Mouse (Mus musculus) adrenal gland, adult 2 months (tissue): ENCODE data around the gene Rhoa. TPM values are rescaled to one million over a fixed set of nuclear protein-coding genes. Genes with fewer than 3 reads are reported as not detected.

ENCODE experiments used
- DNase-seq: peaks from one replicate; pipeline ENCODE4 v3.0.0; 2021
- long read RNA-seq: library from polyadenylated mRNA; stranded (forward); transcript quantifications from one replicate; pipeline ENCODE4 v2.0.0, GENCODE M21; 2021
- polyA plus RNA-seq: library from polyadenylated mRNA; depleted of rRNA; stranded (reverse); fragments of >200 nt; gene quantifications from 2 replicates; pipeline ENCODE4 v1.2.3, GENCODE M21; 2012; rRNA removed
- total RNA-seq, 2 experiments: library from RNA; stranded (reverse); gene quantifications; 2 replicates each; pipeline ENCODE4 v1.2.3; 2021

The Rhoa gene
- total RNA-seq, result 100 to 1,000 TPM; 355 to 363 TPM
- polyA plus RNA-seq, result 169 and 187 TPM in 2 replicates
- long read RNA-seq, transcript Rhoa-205 (6 exons, 852 nt), result minor isoform, 12 of 297 reads
- long read RNA-seq, transcript Rhoa-201 (6 exons, 2,197 nt), result major isoform, 259 of 297 reads
- long read RNA-seq, partial matches to known transcripts, result 6 of 297 reads
- long read RNA-seq, other reads (novel, unspliced or antisense), result 17 of 297 reads

DNA sequence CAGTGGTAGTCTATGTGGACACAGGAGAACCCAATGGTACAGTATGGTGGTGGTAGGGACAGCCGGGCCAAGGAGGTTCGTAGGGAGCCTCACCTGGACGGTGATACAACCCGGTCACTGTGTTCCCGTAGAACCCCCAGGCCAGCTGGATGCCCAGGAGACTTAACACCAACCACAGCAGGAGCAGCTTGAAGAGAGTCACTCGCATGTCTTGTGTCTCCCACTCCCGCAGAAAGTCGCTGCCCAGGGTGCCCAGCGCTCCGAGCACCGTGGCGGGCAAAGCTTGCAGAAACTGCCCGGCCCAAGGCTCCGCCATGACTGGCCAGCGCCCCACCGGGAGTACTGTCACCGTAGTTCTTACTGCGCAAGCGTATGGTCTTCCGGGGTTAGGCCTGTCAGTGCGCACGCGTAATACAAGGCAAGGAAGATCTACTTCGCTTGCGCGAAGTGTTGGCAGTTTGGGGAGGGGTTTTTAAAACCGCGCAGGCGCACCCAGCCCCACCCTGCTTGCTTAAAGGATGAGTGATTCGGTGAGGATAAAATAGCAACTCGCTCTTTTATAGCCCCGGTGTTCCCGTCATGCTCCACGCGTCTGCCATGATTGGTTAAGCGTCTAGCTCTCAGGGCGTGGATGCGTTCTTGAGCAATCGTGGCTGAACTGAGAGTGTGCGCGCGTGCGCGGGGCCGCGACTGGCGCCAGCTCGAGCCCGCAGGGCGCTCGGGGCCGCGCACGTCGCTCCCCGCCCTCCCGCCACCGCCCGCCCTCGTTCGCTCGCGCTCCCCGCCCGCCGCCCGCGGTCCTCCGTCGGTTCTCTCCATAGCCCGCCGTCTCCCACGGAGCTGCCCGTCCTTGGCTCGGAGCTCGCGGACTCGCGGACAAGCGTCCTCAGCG lies at the start of gene Rhoa, which contains the start of gene Tcta:
Gene Rhoa, plus strand, starts transcription at position 501 of the 892 bp plus-strand sequence.
Gene Tcta, minus strand, starts transcription at position 532 of the 892 bp plus-strand sequence.
- peak; percentile 99 for DNase-seq

DNA sequence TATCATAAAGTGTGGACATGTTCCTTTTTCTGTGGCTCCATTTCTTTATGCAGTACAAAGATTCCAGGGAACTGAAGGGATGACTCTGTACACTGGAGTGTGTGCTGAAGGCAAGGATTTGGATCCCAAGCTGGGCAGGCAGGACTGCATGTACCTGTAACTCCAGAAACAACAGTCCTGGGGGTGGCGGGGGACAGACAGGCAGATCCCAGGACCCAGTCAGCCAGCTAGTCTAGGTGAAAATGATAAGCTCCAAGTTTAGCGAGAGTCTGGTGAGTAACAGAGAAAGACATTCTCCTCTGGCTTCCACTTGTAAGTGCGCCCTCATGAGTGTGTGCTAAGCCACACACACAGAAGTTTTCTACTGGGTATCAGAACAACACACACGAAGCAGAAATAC lies 45.4 kb upstream of the Rhoa start:
- DNase-seq, result no peak

DNA sequence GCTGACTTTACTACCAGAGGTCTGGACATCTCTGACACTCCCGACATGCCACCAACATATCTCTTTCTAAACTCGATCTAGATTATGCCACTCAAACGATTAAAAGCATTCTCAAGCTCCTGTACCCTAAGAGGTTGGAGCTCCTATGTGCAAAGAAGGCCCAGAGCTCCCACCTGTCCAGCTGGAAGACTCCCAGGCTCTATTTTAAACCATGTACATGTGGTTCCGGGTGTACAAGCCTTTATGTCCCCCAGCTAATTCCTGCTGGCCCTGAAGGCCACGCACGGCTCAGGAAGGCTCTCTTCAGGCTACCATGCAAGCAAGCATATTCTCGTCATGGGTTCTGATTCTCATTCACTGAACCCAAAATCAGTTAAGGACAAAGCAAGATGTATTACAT lies 44.1 kb upstream of the Rhoa start:
- no peak for DNase-seq

DNA sequence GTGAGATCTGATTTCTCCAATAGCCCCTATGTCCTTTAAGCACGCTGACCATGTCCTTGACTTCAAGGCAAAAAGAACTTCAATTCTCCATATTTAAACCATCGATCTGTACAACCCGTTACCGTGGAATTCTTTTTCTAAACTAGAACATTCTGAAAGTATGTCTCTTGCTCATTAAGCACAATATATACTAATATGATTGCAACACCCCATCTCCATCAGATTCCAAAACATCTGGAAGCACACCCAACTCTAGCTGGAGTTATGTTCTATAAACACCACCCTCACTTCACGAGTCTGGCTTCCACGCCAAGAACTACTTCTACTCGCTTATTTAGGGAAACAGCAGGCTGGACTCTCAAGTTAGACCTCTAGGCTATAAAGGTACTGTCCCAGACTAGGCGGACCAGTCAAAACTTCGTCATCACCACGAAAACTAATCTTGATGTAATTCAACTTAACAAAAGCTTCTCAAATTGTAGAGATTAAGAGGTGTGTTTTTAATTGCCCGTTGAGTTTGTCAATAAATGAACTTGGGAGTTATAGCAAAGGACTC lies 43.4 kb upstream of the Rhoa start:
- DNase-seq, result no peak

DNA sequence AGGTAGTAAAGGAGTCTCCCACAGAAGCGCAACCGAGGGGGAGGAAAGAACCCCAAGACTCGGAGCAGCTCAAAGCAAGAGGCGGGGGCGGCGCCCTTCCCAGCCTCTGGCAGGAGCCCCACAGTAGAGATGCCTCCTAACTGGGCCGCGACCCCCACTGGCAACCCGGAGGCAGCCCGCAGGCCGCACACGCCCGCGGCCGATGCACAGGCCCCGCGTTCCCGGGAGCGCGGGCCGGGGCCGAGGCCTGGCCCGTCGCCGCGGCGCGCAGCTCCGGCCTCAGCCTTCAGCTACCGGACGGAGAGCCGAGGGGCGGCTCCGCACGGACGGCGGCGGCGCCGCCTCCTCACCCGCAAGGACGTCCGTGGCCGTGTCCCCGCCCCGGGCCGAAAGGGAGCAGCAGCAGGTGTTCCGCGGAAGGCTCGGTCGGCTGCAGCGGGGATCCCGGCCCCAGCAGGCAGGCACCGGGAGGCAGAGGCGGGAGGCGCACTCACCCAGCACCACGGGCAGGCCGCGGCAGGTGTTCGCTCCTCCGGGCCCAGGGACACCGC lies 42.7 kb upstream of the Rhoa start:
- DNase-seq, result no peak

DNA sequence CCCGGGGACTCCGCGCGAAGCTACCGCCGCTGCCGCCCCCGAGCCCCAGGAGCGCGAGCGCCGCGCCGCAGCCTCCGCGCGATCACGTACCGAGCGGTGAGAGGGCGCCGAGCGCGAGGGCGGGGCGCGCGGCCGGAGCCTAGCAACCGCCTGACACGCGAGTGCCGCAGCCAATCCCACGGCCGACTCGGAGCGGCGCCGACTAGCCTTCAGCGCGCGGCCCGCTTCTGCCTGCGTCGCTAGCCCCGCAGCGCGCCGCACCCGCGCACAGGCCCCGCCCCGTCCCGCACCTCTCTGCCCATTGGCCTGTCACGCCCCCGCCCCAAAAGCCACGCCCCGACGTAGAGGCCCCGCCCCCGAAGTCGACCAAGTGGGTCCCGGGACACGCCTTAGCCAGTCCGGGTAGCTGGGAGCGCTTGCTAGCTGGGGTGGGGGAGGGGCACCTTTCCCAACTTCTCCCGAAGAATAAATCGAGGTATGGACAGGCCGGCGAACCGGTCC lies 42.2 kb upstream of the Rhoa start, which contains the start of gene Dag1:
Gene Dag1, minus strand, starts transcription at position 269 of the 501 bp plus-strand sequence.
- peak; percentile 100 for DNase-seq

DNA sequence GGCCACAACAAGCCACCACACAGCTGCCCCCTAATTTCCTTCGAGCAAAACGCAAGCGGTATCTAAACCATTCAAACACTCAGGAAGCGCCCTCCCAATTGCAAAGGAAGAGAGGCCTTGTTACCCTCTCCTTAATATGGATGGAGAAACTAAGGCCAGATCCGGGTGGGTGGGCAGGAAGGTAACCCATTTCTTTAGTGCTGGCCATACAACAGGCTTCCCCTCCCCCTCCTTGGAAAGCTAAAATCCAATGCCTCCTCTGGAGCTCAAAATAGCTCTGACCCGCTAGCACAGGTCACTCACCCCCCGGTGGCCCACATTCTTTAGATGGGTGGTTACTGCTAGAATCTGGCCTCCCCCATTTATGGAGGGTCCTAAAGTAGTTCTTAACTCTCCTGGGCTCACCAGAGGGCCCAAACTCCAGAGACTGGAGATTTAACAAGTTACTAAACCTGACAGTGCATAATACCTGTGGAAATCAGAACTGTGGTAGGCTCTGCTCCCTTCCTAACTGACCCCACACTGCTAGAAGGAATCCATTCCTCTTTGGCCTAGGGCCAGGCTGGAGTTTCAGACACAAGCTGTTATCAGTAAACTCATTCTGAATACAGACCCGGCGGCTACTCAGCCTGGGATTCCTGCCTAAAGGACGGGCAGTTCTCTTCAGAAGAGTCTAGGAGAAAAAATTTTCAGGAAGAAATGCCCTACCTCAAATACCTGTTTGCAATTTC lies 41.6 kb upstream of the Rhoa start:
- peak; percentile 62 for DNase-seq

DNA sequence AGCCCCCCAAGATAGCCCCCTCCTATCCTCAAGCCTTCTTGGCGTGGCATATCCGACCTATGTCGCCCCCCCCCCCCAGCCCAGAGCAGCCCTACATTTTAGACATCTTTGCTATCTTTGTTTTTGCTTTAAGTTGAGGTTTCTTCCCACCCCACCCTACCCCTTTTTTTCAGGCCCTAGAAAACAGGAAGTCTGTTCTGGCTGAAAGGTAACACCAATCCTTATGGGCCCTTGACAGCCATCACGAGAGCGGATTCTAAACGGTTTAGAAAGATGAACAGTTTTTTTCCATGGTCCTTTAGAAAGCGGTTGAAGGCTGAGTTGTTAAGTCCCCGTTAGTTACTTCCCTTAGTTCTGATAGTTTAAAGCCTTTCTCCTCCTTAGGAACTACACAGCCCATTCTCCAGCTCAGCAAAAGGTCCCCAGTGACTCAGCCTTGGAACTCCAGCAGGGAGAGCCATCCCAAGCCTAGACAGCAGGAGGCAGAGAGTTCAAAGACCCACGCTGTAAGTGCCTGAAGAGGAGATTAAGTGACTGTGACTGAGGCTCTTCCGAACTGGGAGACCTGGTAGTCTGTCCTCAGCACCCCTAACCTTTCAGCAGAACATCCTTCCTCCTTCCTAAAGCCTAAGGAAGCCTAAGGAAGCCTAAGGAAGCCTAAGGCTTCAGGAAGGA lies 39.5 kb upstream of the Rhoa start:
- DNase-seq, result no peak

DNA sequence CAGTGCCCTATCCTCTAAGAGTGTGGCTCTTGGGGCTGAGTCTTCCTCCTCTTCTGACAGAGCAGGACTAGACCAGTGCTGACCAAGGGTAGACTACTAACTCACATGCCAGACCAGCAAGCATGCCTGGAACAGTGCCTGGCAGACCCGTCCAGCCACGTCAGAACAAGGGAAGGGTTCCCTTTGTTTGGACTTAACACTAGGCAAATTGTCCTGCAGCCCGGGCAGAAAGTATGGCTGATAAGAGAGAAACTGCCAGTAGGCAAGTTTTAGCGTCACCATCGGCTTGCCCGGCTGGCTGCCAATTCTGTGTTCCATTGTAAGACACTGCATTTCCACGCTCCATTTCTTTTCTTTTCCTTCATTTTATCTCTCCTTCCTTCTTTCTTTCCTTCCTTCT lies 38.2 kb upstream of the Rhoa start:
- no peak for DNase-seq

DNA sequence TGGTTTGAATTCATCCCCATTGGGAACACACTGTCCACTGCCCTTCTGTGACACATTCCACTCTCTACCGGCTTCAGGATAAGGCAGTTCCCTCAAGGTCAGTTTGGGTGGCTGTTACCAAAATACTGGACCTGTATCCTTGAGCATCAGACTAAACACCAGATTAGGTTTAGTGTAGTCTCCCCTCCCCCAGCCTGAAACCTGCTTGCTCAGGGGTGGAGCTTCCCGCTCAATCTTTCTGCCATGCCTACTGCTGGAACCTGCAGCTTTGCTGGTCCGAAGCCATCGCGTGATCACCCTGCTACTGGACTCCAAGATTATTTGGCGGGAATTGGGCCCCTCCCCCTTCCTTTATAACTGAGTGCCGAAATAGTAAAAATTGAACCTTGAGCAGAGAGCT lies 37.2 kb upstream of the Rhoa start:
- DNase-seq, result peak; percentile 48

DNA sequence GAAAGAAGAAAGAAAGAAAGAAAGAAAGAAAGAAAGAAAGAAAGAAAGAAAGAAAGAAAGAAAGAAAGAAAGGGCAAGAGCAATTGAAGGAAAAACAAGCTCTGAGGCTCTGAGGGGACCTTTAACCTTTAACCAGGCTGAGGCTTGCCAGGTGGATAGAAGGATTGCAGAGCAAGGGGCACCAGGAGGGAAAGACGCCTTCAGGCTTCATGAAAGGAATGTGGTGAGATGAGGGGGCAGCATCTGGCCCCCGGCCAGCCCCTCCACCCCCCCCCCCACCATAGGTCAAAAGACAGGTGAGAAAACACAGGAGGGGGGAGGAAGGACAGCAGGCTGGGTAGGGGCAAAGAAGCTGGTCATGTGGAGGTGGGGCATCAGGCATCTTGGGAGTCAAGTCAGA lies 34.0 kb upstream of the Rhoa start:
- DNase-seq, result no peak

DNA sequence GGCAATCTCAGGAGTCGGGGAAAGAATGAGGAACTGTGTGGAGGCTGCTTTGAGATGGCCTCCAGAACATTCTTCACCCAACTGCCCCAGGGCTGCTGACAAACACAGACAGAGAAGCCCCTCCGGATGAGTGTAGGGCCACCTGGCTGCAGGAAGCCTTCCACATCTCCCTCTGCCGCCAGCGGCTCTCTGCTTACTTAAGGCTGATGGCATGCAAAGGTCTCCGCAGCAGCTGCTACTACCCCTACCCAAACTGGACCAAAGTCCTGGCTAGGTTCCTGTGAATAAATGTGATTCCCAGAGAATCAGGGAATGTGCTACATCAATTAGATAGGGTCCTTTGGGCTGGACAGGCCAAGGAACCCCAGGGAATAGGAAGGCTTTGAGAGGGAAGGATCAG lies 33.2 kb upstream of the Rhoa start:
- no peak for DNase-seq

DNA sequence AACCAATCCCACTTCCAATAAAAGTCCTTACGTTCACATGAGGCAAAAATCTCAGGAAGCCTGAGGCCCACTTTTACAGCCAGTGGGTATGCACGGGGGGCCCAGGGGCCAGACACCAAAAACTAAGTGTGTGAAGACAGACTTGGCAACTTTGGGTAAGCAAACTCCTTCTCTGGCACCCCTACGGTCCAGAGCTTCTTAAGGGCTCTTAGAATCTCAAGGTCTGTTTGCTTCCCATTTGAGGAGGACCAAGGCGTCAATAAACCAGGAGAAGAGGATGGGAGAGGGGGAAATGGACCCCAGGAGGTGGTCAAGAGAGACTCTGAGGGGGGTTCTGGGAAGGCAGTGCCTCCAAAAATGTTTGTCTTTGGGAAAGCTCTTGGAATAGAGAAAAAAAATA lies 32.4 kb upstream of the Rhoa start:
- no peak for DNase-seq

DNA sequence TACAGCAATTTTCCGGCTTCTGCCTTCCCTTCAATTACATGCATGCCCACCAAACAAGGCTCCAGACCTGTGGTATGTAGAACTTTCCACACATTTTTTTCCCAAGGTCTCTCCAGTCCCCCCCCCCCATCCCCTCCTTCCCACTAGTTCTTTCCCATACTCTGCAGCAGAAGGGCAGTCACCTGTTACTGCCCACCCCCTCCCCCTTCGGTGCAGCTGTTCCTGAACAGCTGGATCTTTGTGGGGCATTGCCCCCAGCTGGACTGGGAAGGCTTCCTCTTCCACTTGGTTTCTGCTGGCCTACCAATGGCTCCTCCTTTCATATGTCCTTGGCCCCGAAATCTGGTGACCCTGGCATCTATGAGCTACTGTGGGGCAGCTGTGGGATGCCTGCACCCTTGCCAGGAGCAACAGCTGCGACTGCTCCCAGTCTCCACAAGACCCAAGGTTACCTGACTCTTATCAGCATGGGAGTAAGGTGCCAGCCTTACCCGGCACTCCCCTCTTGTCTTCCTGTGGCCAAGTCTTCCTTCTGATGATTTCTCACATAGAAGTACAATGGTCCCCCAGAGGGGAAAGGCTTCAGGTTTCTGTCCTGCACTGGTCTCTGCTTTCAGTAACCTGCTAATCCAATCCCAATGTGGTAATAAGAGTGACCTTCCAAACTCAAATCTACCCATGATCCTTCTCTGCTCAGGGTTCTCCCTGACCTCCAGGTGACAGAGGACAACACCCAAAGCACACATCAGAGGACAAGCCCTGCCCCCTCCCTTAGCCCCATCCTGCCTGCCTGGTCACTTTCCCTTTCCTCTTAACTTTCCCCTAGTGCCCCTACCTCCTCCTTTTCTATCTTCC lies 31.2 kb upstream of the Rhoa start:
- DNase-seq, result peak; percentile 85

DNA sequence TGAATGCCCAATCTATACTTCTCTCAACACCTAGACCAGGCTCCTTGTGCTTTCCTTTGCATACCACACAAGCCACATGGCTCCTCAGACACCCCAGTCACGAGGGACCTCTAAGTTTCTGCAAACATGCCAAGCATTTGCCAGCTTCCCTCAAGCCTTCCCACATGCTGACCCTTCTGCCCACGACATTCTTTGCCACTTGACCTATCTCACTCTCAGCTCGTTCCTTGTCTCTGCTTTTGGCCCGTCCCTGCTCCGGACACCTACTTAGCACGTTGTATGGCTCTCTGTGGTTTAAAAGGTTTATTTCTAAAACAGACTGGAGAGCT lies 30.6 kb upstream of the Rhoa start:
- no peak for DNase-seq

DNA sequence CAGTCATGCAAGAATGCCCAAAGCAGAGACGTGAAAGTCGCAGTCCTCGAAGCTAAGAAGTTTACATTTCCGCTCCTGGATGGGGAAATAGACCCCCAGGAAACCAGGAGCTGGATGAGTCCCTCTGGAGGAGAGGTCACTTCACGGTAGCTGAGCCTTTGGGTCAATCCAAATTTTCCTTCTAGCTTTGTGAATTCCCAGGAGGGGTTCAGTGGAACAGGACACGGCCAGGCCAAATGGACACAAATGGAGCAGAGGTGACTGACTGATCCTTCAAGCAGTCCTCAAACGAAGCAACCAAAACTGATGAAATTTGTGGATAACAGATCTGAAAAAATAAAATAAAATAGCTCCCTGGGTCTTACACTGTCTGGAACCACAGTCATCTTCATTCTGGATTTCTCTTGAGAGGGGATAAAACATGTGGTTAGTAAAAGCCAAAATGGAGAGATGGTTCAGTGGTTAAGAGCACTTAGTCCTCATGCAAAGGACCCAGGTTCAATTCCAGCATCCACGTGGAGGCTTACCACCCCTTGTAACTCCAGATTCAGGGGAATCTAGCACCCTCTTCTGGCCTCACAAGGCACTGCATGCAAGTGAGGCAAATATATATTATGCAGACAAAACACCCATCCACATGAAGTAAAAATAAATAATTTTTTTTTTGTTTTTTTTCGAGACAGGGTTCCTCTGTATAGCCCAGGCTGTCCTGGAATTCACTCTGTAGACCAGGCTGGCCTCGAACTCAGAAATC lies 27.1 kb upstream of the Rhoa start:
- peak; percentile 47 for DNase-seq

DNA sequence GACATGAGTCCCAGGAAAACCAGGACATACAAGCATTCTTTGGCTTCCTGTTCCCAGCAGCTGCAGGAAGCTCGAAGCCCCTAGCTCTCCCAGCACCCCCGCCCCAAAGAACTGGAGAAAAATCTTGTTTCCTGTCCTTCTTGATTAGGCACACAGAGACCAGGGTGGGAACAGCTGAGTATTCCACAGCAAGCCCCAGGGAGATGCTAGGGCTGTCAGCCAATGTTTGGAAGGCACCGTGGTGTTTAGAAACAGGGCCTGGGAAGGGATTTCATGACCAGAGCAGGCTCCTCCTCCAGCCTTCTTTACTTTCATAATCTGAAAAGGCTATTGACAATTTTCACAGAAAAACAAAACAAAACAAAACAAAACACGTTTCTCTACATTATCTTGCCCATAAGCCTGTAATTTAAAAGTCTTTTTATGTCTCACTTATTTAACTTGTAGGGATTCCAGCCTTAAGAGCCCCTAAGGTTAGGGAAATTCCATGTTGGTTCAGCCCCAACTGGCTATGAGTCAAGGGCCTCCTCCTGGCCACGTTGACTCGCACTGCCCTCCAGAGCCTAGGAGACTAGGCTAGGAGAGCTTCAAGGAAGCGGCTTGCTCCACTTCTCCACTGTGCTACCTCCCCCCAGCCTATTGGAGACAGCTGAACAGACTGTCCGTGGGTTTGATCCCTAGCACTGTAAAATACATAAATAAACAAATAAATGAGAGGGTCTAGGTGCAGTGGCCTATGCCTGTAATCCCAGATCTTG lies 25.7 kb upstream of the Rhoa start:
- DNase-seq, result peak; percentile 77

DNA sequence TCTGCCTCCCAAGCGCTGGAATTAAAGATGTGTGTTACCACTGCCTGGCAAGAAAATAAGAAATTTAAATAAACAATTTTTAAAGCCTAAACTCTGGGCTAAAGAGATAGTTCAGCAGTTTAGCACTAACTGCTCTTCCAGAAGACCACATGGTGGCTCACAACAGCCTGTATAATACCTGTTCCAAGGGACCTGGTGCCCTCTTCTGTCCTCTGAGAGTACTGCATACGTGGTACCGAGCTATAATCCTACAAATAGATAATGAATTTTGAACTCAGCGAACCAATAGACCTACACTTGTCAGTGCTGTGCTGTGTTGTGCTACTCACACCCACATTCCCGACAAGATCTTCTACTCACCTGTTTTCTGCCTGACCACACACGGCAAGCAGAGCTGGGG lies 21.5 kb upstream of the Rhoa start:
- DNase-seq, result peak; percentile 72
